9 mouse cellular contexts compared by ENCODE assay signal in genomic region chr7:104369736-104370414, GRCm38 (mm10). TPM values are rescaled to one million over a fixed set of nuclear protein-coding genes. Genes with fewer than 3 reads are reported as not detected.
DNase-seq lines count a peak whose midpoint lies in the region; ATAC-seq and TF ChIP-seq lines count a peak whose summit lies in the region.
"Had no signal": no experiment of that assay in that cellular context is flagged by ENCODE, and none has a peak within 500 bp of the region (broad histone marks: within the 10 kb centered on the region; RNA-seq: fewer than 3 reads in every experiment).

Gene Trim30b (minus strand): TSS chr7:104369884.

- WGBS in bone marrow, adult 2 months: 11% methylated on average over 1 of the region's 1 CpGs
- WGBS in liver, embryonic 16.5 days (ENCODE audit: insufficient replicate concordance): 37% methylated on average over 1 of the region's 1 CpGs
- 66% methylated on average over 1 of the region's 1 CpGs for WGBS in stomach, postnatal 0 days
- whole genome bisulfite sequencing in midbrain, embryonic 10.5 days: 80% methylated on average over 1 of the region's 1 CpGs
- 71% methylated on average over 1 of the region's 1 CpGs for WGBS in forebrain, embryonic 13.5 days

- peak within 1 kb of the TSS; percentile 77 for H3K27ac ChIP-seq in bone marrow, adult 2 months (ENCODE audit: control insufficient read depth, insufficient read depth, low read depth, low read length, poor library complexity)
- H3K27ac ChIP-seq in liver, embryonic 16.5 days (ENCODE audit: low read length): peak within 1 kb of the TSS; percentile 53; the same call in 1 of the 2 replicates
- no peak within 1 kb of the TSS for H3K27ac ChIP-seq in stomach, postnatal 0 days (replicated peaks)
- no peak within 1 kb of the TSS for H3K27ac ChIP-seq in midbrain, embryonic 10.5 days (replicated peaks)
- H3K27ac ChIP-seq in forebrain, embryonic 13.5 days: no peak within 1 kb of the TSS
- H3K27ac ChIP-seq: embryonic facial prominence, embryonic 12.5 days had no signal

- H3K36me3 ChIP-seq in liver, embryonic 16.5 days (ENCODE audit: control insufficient read depth, insufficient read depth): no peaks in the 10 kb centered on the region
- no peaks in the 10 kb centered on the region for H3K36me3 ChIP-seq in stomach, postnatal 0 days (ENCODE audit: control insufficient read depth, insufficient read depth, low read length)
- H3K36me3 ChIP-seq in midbrain, embryonic 10.5 days: no peaks in the 10 kb centered on the region
- no peaks in the 10 kb centered on the region for H3K36me3 ChIP-seq in forebrain, embryonic 13.5 days (ENCODE audit: poor library complexity, severe bottlenecking)
- H3K36me3 ChIP-seq: embryonic facial prominence, embryonic 12.5 days had no signal

- TF ChIP-seq POLR2A in bone marrow, adult 2 months (IDR thresholded peaks at IDR 0.05; ENCODE audit: borderline replicate concordance, control insufficient read depth, low read depth, low read length): no peak

- DNase-seq in layer of hippocampus, postnatal 14 days (ENCODE audit: low spot score in 2 of 2): peak; percentile 1
- DNase-seq in layer of hippocampus, adult 9-10 months (ENCODE audit: low spot score): no peak
- no peak for DNase-seq in stomach, postnatal 0 days (ENCODE audit: low spot score)
- DNase-seq in midbrain, embryonic 10.5 days (ENCODE audit: low spot score): no peak
- no peak for DNase-seq in yolk sac, embryonic 10.5 days (ENCODE audit: low spot score)

- H3K4me1 ChIP-seq in bone marrow, adult 2 months (ENCODE audit: control insufficient read depth, insufficient read depth, low read length): peaks cover 1% of the 10 kb centered on the region; the same call in 1 of the 2 replicates
- no peaks in the 10 kb centered on the region for H3K4me1 ChIP-seq in liver, embryonic 16.5 days (ENCODE audit: control insufficient read depth, low read depth, low read length)
- H3K4me1 ChIP-seq in stomach, postnatal 0 days (replicated peaks; ENCODE audit: control insufficient read depth, insufficient read depth): no peaks in the 10 kb centered on the region
- no peaks in the 10 kb centered on the region for H3K4me1 ChIP-seq in midbrain, embryonic 10.5 days
- H3K4me1 ChIP-seq in forebrain, embryonic 13.5 days: no peaks in the 10 kb centered on the region
- H3K4me1 ChIP-seq: embryonic facial prominence, embryonic 12.5 days had no signal

- no peak; the same call in 1 of the 2 replicates for TF ChIP-seq CTCF in bone marrow, adult 2 months (IDR thresholded peaks at IDR 0.05; ENCODE audit: control insufficient read depth, insufficient read depth, low read length)
- peak; percentile 42 for TF ChIP-seq CTCF in stomach, postnatal 0 days (IDR thresholded peaks at IDR 0.05; ENCODE audit: low read depth)

- no peak for TF ChIP-seq EP300 in stomach, postnatal 0 days (optimal IDR thresholded peaks at IDR 0.05)

- no peak within 1 kb of the TSS for H3K4me2 ChIP-seq in liver, embryonic 16.5 days (ENCODE audit: low read depth, low read length)
- no peak within 1 kb of the TSS for H3K4me2 ChIP-seq in stomach, postnatal 0 days (replicated peaks; ENCODE audit: low read depth)
- no peak within 1 kb of the TSS for H3K4me2 ChIP-seq in forebrain, embryonic 13.5 days
- H3K4me2 ChIP-seq: embryonic facial prominence, embryonic 12.5 days had no signal

- H3K9ac ChIP-seq in liver, embryonic 16.5 days (ENCODE audit: low read depth, low read length): no peak within 1 kb of the TSS
- H3K9ac ChIP-seq in stomach, postnatal 0 days (ENCODE audit: low read length): no peak within 1 kb of the TSS
- H3K9ac ChIP-seq in forebrain, embryonic 13.5 days: no peak within 1 kb of the TSS
- H3K9ac ChIP-seq: embryonic facial prominence, embryonic 12.5 days had no signal

- H3K4me3 ChIP-seq in bone marrow, adult 2 months (replicated peaks; ENCODE audit: control insufficient read depth, low read depth, low read length): peak within 1 kb of the TSS; percentile 59
- no peak within 1 kb of the TSS for H3K4me3 ChIP-seq in liver, embryonic 16.5 days (ENCODE audit: low read depth, low read length)
- no peak within 1 kb of the TSS for H3K4me3 ChIP-seq in stomach, postnatal 0 days (ENCODE audit: low read depth, low read length)
- H3K4me3 ChIP-seq in midbrain, embryonic 10.5 days: no peak within 1 kb of the TSS
- no peak within 1 kb of the TSS for H3K4me3 ChIP-seq in forebrain, embryonic 13.5 days
- H3K4me3 ChIP-seq: embryonic facial prominence, embryonic 12.5 days had no signal

- H3K27me3 ChIP-seq in liver, embryonic 16.5 days (ENCODE audit: control insufficient read depth, insufficient read depth, low read depth, low read length): no peaks in the 10 kb centered on the region
- H3K27me3 ChIP-seq in stomach, postnatal 0 days (ENCODE audit: control insufficient read depth, insufficient read depth, low read length): no peaks in the 10 kb centered on the region
- H3K27me3 ChIP-seq in midbrain, embryonic 10.5 days (ENCODE audit: low read depth, poor library complexity, severe bottlenecking): no peaks in the 10 kb centered on the region
- no peaks in the 10 kb centered on the region for H3K27me3 ChIP-seq in forebrain, embryonic 13.5 days
- H3K27me3 ChIP-seq: embryonic facial prominence, embryonic 12.5 days had no signal

- no peaks in the 10 kb centered on the region for H3K9me3 ChIP-seq in liver, embryonic 16.5 days (replicated peaks; ENCODE audit: control insufficient read depth, low read length)
- H3K9me3 ChIP-seq in stomach, postnatal 0 days (ENCODE audit: control insufficient read depth, low read length): no peaks in the 10 kb centered on the region
- H3K9me3 ChIP-seq in midbrain, embryonic 10.5 days (replicated peaks): no peaks in the 10 kb centered on the region
- H3K9me3 ChIP-seq in forebrain, embryonic 13.5 days (replicated peaks): no peaks in the 10 kb centered on the region
- H3K9me3 ChIP-seq: embryonic facial prominence, embryonic 12.5 days had no signal

- ATAC-seq in liver, embryonic 16.5 days (ENCODE audit: low read depth): peak; percentile 61
- no peak for ATAC-seq in stomach, postnatal 0 days (ENCODE audit: low FRiP score, low TSS enrichment)
- ATAC-seq in forebrain, embryonic 13.5 days: no peak

RNA-seq across cellular contexts. Expression of gene Trim30b, which starts in this region (rescaled TPM):
- total RNA-seq in layer of hippocampus, postnatal 14 days (2021): not detected
- 12.8 and 49.8 TPM in 2 replicates for polyA plus RNA-seq in bone marrow, adult 2 months (2011; ENCODE audit: insufficient read depth, insufficient read length, low replicate concordance, missing spikeins)
- 0.23 and 0.31 TPM in 2 replicates for polyA plus RNA-seq in liver, embryonic 16.5 days (2015; fragmentation: Nextera tagmentation; extraction: Ambion mirVana)
- polyA plus RNA-seq in stomach, postnatal 0 days (2015; fragmentation: Nextera tagmentation; extraction: Ambion mirVana): 0.12 TPM in 2 replicates
- polyA plus RNA-seq in midbrain, embryonic 10.5 days (2016; fragmentation: Nextera tagmentation; extraction: Ambion mirVana): 0.25 TPM in 1 of 2 replicates, not detected in the other
- polyA plus RNA-seq in forebrain, embryonic 13.5 days (2015; fragmentation: Nextera tagmentation; extraction: Ambion mirVana): not detected in 2 replicates
- polyA plus RNA-seq: embryonic facial prominence, embryonic 12.5 days had no signal

Comparison
In these comparisons a context has a peak if more than half of its experiments do, and no peak if none do; other contexts are left out.
1. RNA of gene Trim30b (polyA plus RNA-seq): 12.8 to 49.8 TPM in bone marrow, adult 2 months; 0.23 to 0.31 TPM in liver, embryonic 16.5 days, 0.12 TPM in stomach, postnatal 0 days, not detected in forebrain, embryonic 13.5 days and 0.25 TPM in midbrain, embryonic 10.5 days; every median in the first group is over 10 times any median in the second.
2. Peak in DNase-seq in layer of hippocampus, postnatal 14 days; RNA of the gene not detected or under 1 TPM.
3. Peak in ATAC-seq and H3K27ac ChIP-seq in liver, embryonic 16.5 days; RNA of the gene not detected or under 1 TPM.